Mouse (Mus musculus) neural tube, embryonic 10.5 days (tissue): ENCODE data around the gene Otop2.

Experiments
- DNase-seq: peaks from one replicate; pipeline ENCODE4 v3.0.0-alpha.2; 2017; ENCODE audit warnings: low spot score; ENCODE audit errors: extremely low spot score

The Otop2 gene

GRCm38 (mm10) chr11:115297214-115297826 is 9.6 kb upstream of the Otop2 start, which contains the start of gene Fads6:
Fads6 (minus strand) TSS chr11:115297663.
- DNase-seq = peak; percentile 49

GRCm38 (mm10) chr11:115298160-115298559 is 8.8 kb upstream of the Otop2 start:
- DNase-seq = no peak

- no peak for DNase-seq
These were observed 6.2 kb upstream of the Otop2 start for GRCm38 (mm10) chr11:115300745-115301144.

GRCm38 (mm10) chr11:115301351-115301750 is 5.6 kb upstream of the Otop2 start:
- DNase-seq = no peak

- no peak for DNase-seq
These were observed 3.8 kb upstream of the Otop2 start for GRCm38 (mm10) chr11:115303167-115303566.

GRCm38 (mm10) chr11:115308781-115309180 is 1.8 kb downstream of the Otop2 start:
- no peak for DNase-seq

- no peak for DNase-seq
These were observed 7.3 kb downstream of the Otop2 start for GRCm38 (mm10) chr11:115314249-115314648.

- no peak for DNase-seq
These were observed 10.2 kb downstream of the Otop2 start for GRCm38 (mm10) chr11:115317204-115317603.

- DNase-seq = peak; percentile 40
These were observed 11.5 kb downstream of the Otop2 start for GRCm38 (mm10) chr11:115318245-115319027.

GRCm38 (mm10) chr11:115319704-115320383 is 12.9 kb downstream of the Otop2 start:
- no peak for DNase-seq

- peak; percentile 92 for DNase-seq
These were observed 15.1 kb downstream of the Otop2 start, which contains the start of gene Ush1g for GRCm38 (mm10) chr11:115321906-115322693. Ush1g (minus strand) TSS chr11:115322041.

GRCm38 (mm10) chr11:115323354-115323753 is 16.4 kb downstream of the Otop2 start:
- DNase-seq = no peak

GRCm38 (mm10) chr11:115326730-115327129 is 19.8 kb downstream of the Otop2 start:
- DNase-seq = no peak

GRCm38 (mm10) chr11:115329339-115329738 is 22.4 kb downstream of the Otop2 start:
- DNase-seq = no peak

GRCm38 (mm10) chr11:115334531-115334930 is 27.6 kb downstream of the Otop2 start, which contains the start of gene Otop3:
Otop3 (plus strand) TSS chr11:115334731.
- DNase-seq = no peak

GRCm38 (mm10) chr11:115335223-115335622 is 28.3 kb downstream of the Otop2 start:
- no peak for DNase-seq

- DNase-seq = no peak
These were observed 29.2 kb downstream of the Otop2 start for GRCm38 (mm10) chr11:115336115-115336514.

- no peak for DNase-seq
These were observed 30.4 kb downstream of the Otop2 start for GRCm38 (mm10) chr11:115337350-115337749.

GRCm38 (mm10) chr11:115337826-115338225 is 30.9 kb downstream of the Otop2 start:
- DNase-seq = no peak

- DNase-seq = no peak
These were observed 34.3 kb downstream of the Otop2 start for GRCm38 (mm10) chr11:115341246-115341645.

GRCm38 (mm10) chr11:115341866-115342265 is 34.9 kb downstream of the Otop2 start:
- DNase-seq = no peak
